Mouse (Mus musculus) heart, embryonic 12.5 days (tissue): ENCODE data around the gene Ctnnbip1. TPM values are rescaled to one million over a fixed set of nuclear protein-coding genes. Genes with fewer than 3 reads are reported as not detected.

Experiments
- ATAC-seq: fragments of 200-750 bp; cut with Nextera tagmentation; 2 replicates; pipeline ENCODE4 v1.8.0; 2017; ENCODE audit warnings: moderate TSS enrichment, moderate library complexity; ENCODE audit not compliant: insufficient number of reproducible peaks, low FRiP score
- H3K27ac ChIP-seq: fragments of 300-500 bp; sonication (generic); 2 replicates; pipeline ENCODE4 v1.5.1; 2016; ENCODE audit warnings: mild to moderate bottlenecking, moderate library complexity; ENCODE audit not compliant: poor library complexity, severe bottlenecking
- H3K27me3 ChIP-seq: fragments of 300-500 bp; sonication (generic); replicated peaks from 2 replicates; pipeline ENCODE4 v1.6.1; 2016; ENCODE audit warnings: mild to moderate bottlenecking, moderate library complexity
- H3K36me3 ChIP-seq: fragments of 300-500 bp; sonication (generic); 2 replicates; pipeline ENCODE4 v1.6.1; 2016; ENCODE audit warnings: mild to moderate bottlenecking, moderate library complexity
- H3K4me1 ChIP-seq: fragments of 300-500 bp; sonication (generic); replicated peaks from 2 replicates; pipeline ENCODE4 v1.6.1; 2016; ENCODE audit warnings: mild to moderate bottlenecking
- H3K4me2 ChIP-seq: fragments of 300-500 bp; sonication (generic); 2 replicates; pipeline ENCODE4 v1.6.1; 2016; ENCODE audit warnings: mild to moderate bottlenecking, moderate library complexity
- H3K4me3 ChIP-seq: fragments of 300-500 bp; sonication (generic); 2 replicates; pipeline ENCODE4 v1.5.1; 2016; ENCODE audit warnings: mild to moderate bottlenecking
- H3K9ac ChIP-seq: fragments of 300-500 bp; sonication (generic); 2 replicates; pipeline ENCODE4 v1.6.1; 2016; ENCODE audit warnings: mild to moderate bottlenecking, moderate library complexity
- H3K9me3 ChIP-seq: fragments of 300-500 bp; sonication (generic); replicated peaks from 2 replicates; pipeline ENCODE4 v1.6.1; 2016; ENCODE audit warnings: mild to moderate bottlenecking, moderate library complexity
- WGBS: fragments of 180-500 bp; shearing (Covaris S2); methylation state at CpG from one replicate; pipeline ENCODE4 v1.1.7; 2016; 5-methylcytosine and 5-hydroxymethylcytosine counted together
- polyA plus RNA-seq: library from polyadenylated mRNA; unstranded; fragments of >200 nt; fragmentation: Nextera tagmentation; extraction: Ambion mirVana; gene quantifications from 2 replicates; pipeline ENCODE4 v1.2.1, GENCODE M21; 2016

Gene Ctnnbip1
- polyA plus RNA-seq, 1 experiment from 2014 or later = 38.5 TPM

- H3K4me3 ChIP-seq = no peak overlapping the region
- no peak overlapping the region for H3K9ac ChIP-seq
- ATAC-seq = no peak
- H3K36me3 ChIP-seq = no peaks in the 10 kb centered on the region
- H3K27ac ChIP-seq = no peak overlapping the region
- H3K4me2 ChIP-seq = no peak overlapping the region
- peaks cover 11% of the 10 kb centered on the region for H3K4me1 ChIP-seq
- H3K27me3 ChIP-seq = peaks cover 27% of the 10 kb centered on the region
- H3K9me3 ChIP-seq = 0 out of 2 replicates have a peak, but pooled peaks cover 6% of the 10 kb centered on the region
- 59% methylated on average over 1 of the region's 1 CpGs for WGBS
Measured at GRCm38 (mm10) chr4:149590200-149590599, 72.2 kb downstream of the Ctnnbip1 start.

GRCm38 (mm10) chr4:149591486-149591885, 73.5 kb downstream of the Ctnnbip1 start:
- H3K9me3 ChIP-seq = 0 out of 2 replicates have a peak, but pooled peaks cover 6% of the 10 kb centered on the region
- H3K9ac ChIP-seq = no peak overlapping the region
- ATAC-seq = no peak

GRCm38 (mm10) chr4:149594913-149595581, 77.0 kb downstream of the Ctnnbip1 start:
- 0 out of 2 replicates have a peak, but pooled peaks cover 2% of the 10 kb centered on the region for H3K27me3 ChIP-seq
- no peak overlapping the region for H3K27ac ChIP-seq
- H3K9ac ChIP-seq = no peak overlapping the region
- WGBS = 78% methylated on average over 9 of the region's 9 CpGs
- H3K4me3 ChIP-seq = no peak overlapping the region
- 0 out of 2 replicates have a peak, but pooled peaks cover 6% of the 10 kb centered on the region for H3K9me3 ChIP-seq
- ATAC-seq = no peak
- H3K36me3 ChIP-seq = no peaks in the 10 kb centered on the region
- peaks cover under 1% of the 10 kb centered on the region for H3K4me1 ChIP-seq
- no peak overlapping the region for H3K4me2 ChIP-seq

More at GRCm38 (mm10) chr4:149591486-149591885, 73.5 kb downstream of the Ctnnbip1 start:
- Histone ChIP-seq H3K27ac (no peak overlapping the region), H3K4me1 (peaks cover 11% of the 10 kb centered on the region), H3K4me2 (no peak overlapping the region), H3K4me3 (no peak overlapping the region), H3K36me3 (no peaks in the 10 kb centered on the region), H3K27me3 (peaks cover 22% of the 10 kb centered on the region)
- WGBS = 88% methylated on average over 2 of the region's 2 CpGs

GRCm38 (mm10) chr4:149597641-149598208, 79.7 kb downstream of the Ctnnbip1 start:
- Histone ChIP-seq H3K27ac (no peak overlapping the region), H3K9me3 (no peaks in the 10 kb centered on the region), H3K4me2 (no peak overlapping the region), H3K9ac (no peak overlapping the region), H3K4me1 (peaks cover 22% of the 10 kb centered on the region), H3K36me3 (no peaks in the 10 kb centered on the region), H3K4me3 (no peak overlapping the region), H3K27me3 (0 out of 2 replicates have a peak, but pooled peaks cover 2% of the 10 kb centered on the region)
- 72% methylated on average over 12 of the region's 12 CpGs for WGBS
- ATAC-seq = no peak

GRCm38 (mm10) chr4:149599549-149599948, 81.5 kb downstream of the Ctnnbip1 start:
- H3K27me3 ChIP-seq = 0 out of 2 replicates have a peak, but pooled peaks cover 2% of the 10 kb centered on the region
- H3K9me3 ChIP-seq = peaks cover 2% of the 10 kb centered on the region; the same call in 1 of the 2 replicates
- no peak overlapping the region for H3K27ac ChIP-seq
- no peak for ATAC-seq
- no peak overlapping the region for H3K4me2 ChIP-seq
- H3K4me1 ChIP-seq = peaks cover 23% of the 10 kb centered on the region
- no peak overlapping the region for H3K4me3 ChIP-seq
- no peak overlapping the region for H3K9ac ChIP-seq
- 93% methylated on average over 6 of the region's 6 CpGs for WGBS
- H3K36me3 ChIP-seq = no peaks in the 10 kb centered on the region

- Histone ChIP-seq H3K27me3 (peaks cover 5% of the 10 kb centered on the region; the same call in 1 of the 2 replicates), H3K4me2 (no peak overlapping the region), H3K4me3 (no peak overlapping the region), H3K36me3 (no peaks in the 10 kb centered on the region), H3K4me1 (peaks cover 23% of the 10 kb centered on the region), H3K9ac (no peak overlapping the region), H3K9me3 (peaks cover 3% of the 10 kb centered on the region; the same call in 1 of the 2 replicates), H3K27ac (no peak overlapping the region)
- ATAC-seq = no peak
- 73% methylated on average over 4 of the region's 4 CpGs for WGBS
Measured at GRCm38 (mm10) chr4:149600130-149600529, 82.1 kb downstream of the Ctnnbip1 start.

GRCm38 (mm10) chr4:149601484-149601883, 83.4 kb downstream of the Ctnnbip1 start:
- Histone ChIP-seq H3K9me3 (peaks cover 3% of the 10 kb centered on the region; the same call in 1 of the 2 replicates), H3K4me3 (no peak overlapping the region), H3K27ac (no peak overlapping the region), H3K4me1 (peaks cover 23% of the 10 kb centered on the region), H3K27me3 (peaks cover 15% of the 10 kb centered on the region; the same call in 1 of the 2 replicates), H3K9ac (no peak overlapping the region), H3K36me3 (no peaks in the 10 kb centered on the region), H3K4me2 (peak overlapping the region; percentile 23; the same call in 1 of the 2 replicates)
- ATAC-seq = 0 out of 2 replicates have a peak, but pooled peaks have one; percentile 19
- 20% methylated on average over 4 of the region's 4 CpGs for WGBS

GRCm38 (mm10) chr4:149602236-149602635, 84.2 kb downstream of the Ctnnbip1 start:
- Histone ChIP-seq H3K27me3 (peaks cover 15% of the 10 kb centered on the region; the same call in 1 of the 2 replicates), H3K4me1 (peaks cover 30% of the 10 kb centered on the region), H3K4me2 (no peak overlapping the region), H3K9me3 (peaks cover 3% of the 10 kb centered on the region; the same call in 1 of the 2 replicates), H3K4me3 (no peak overlapping the region), H3K27ac (no peak overlapping the region), H3K36me3 (no peaks in the 10 kb centered on the region), H3K9ac (no peak overlapping the region)
- WGBS = 62% methylated on average over 7 of the region's 7 CpGs
- no peak for ATAC-seq

GRCm38 (mm10) chr4:149603860-149604259, 85.8 kb downstream of the Ctnnbip1 start:
- 57% methylated on average over 1 of the region's 1 CpGs for WGBS
- Histone ChIP-seq H3K4me3 (no peak overlapping the region), H3K36me3 (no peaks in the 10 kb centered on the region), H3K4me2 (no peak overlapping the region), H3K27ac (no peak overlapping the region), H3K9ac (no peak overlapping the region), H3K9me3 (peaks cover 3% of the 10 kb centered on the region; the same call in 1 of the 2 replicates), H3K27me3 (peaks cover 15% of the 10 kb centered on the region; the same call in 1 of the 2 replicates), H3K4me1 (peaks cover 43% of the 10 kb centered on the region)
- ATAC-seq = no peak

GRCm38 (mm10) chr4:149604518-149604917, 86.5 kb downstream of the Ctnnbip1 start:
- H3K4me1 ChIP-seq = peaks cover 48% of the 10 kb centered on the region
- ATAC-seq = no peak
- peaks cover 3% of the 10 kb centered on the region; the same call in 1 of the 2 replicates for H3K9me3 ChIP-seq
- H3K36me3 ChIP-seq = no peaks in the 10 kb centered on the region
- no peak overlapping the region for H3K27ac ChIP-seq
- WGBS = 72% methylated on average over 3 of the region's 3 CpGs
- H3K4me3 ChIP-seq = no peak overlapping the region
- H3K4me2 ChIP-seq = no peak overlapping the region
- H3K27me3 ChIP-seq = peaks cover 13% of the 10 kb centered on the region; the same call in 1 of the 2 replicates
- H3K9ac ChIP-seq = no peak overlapping the region

GRCm38 (mm10) chr4:149606056-149606455, 88.0 kb downstream of the Ctnnbip1 start:
- 72% methylated on average over 18 of the region's 18 CpGs for WGBS
- peaks cover 12% of the 10 kb centered on the region; the same call in 1 of the 2 replicates for H3K27me3 ChIP-seq
- H3K4me1 ChIP-seq = peaks cover 40% of the 10 kb centered on the region
- no peak overlapping the region for H3K27ac ChIP-seq
- no peak overlapping the region for H3K4me3 ChIP-seq
- no peak overlapping the region for H3K4me2 ChIP-seq
- H3K36me3 ChIP-seq = no peaks in the 10 kb centered on the region
- ATAC-seq = no peak
- H3K9ac ChIP-seq = no peak overlapping the region
- peaks cover 3% of the 10 kb centered on the region; the same call in 1 of the 2 replicates for H3K9me3 ChIP-seq
